Mouse (Mus musculus) stomach, postnatal 0 days (tissue): ENCODE data around the gene Nt5dc2.

Experiments
- CTCF ChIP-seq: IDR thresholded peaks from 2 replicates; pipeline ENCODE4 v1.5.1; 2016; ENCODE audit warnings: antibody characterized with exemption, low read depth, mild to moderate bottlenecking, moderate library complexity
- EP300 ChIP-seq: optimal IDR thresholded peaks from 2 replicates; pipeline ENCODE3; 2016; ENCODE audit warnings: antibody characterized with exemption

DNA sequence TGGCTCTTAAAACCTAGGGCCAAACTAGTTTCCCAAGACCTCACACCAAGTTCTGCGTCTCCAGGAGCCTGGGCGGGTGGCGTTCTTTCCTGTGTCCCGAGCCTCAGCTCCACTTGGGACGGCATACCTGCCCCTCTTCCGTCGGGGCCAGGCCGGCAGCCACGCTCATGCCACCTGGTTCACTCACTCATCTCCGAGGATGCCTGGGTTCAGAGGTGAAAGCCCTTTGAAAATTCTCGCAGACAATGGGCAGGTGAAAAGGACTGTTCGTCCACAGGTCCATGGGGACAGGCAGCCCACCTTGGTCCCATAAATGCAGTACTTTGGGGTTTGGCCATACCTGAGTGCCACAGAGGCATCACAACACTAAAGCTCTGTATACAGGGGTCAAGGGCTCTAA, 53.3 kb downstream of the Nt5dc2 start:
- TF ChIP-seq CTCF (no peak), EP300 (no peak)
